Mouse (Mus musculus) hindbrain, embryonic 15.5 days (tissue): Measurements from ENCODE around the gene Igdcc3. TPM values are rescaled to one million over a fixed set of nuclear protein-coding genes. Genes with fewer than 3 reads are reported as not detected.
A peak's percentile ranks its signal among the peaks of the same experiment; 100 is the strongest.

Source experiments
- ATAC-seq: fragments of 200-750 bp; cut with Nextera tagmentation; 2 replicates; pipeline ENCODE4 v1.8.0; 2017; ENCODE audit warnings: low read depth, moderate number of reproducible peaks, moderate TSS enrichment; ENCODE audit not compliant: low FRiP score
- H3K27ac ChIP-seq: fragments of 300-500 bp; sonication (generic); replicated peaks from 2 replicates; pipeline ENCODE4 v1.5.1; 2015; ENCODE audit warnings: mild to moderate bottlenecking, inconsistent platforms
- H3K27me3 ChIP-seq: fragments of 300-500 bp; sonication (generic); 2 replicates; pipeline ENCODE4 v1.6.1; 2015; ENCODE audit warnings: control low read depth, inconsistent platforms
- H3K36me3 ChIP-seq: fragments of 300-500 bp; sonication (generic); 2 replicates; pipeline ENCODE4 v1.6.1; 2015; ENCODE audit warnings: control low read depth, inconsistent platforms
- H3K4me1 ChIP-seq: fragments of 300-500 bp; sonication (generic); replicated peaks from 2 replicates; pipeline ENCODE4 v1.6.1; 2015; ENCODE audit warnings: control low read depth, inconsistent platforms
- H3K4me2 ChIP-seq: fragments of 300-500 bp; sonication (generic); 2 replicates; pipeline ENCODE4 v1.6.1; 2015; ENCODE audit warnings: moderate library complexity, mild to moderate bottlenecking, inconsistent platforms
- H3K4me3 ChIP-seq: fragments of 300-500 bp; sonication (generic); 2 replicates; pipeline ENCODE4 v1.5.1; 2015; ENCODE audit warnings: mild to moderate bottlenecking, inconsistent platforms
- H3K9ac ChIP-seq: fragments of 300-500 bp; sonication (generic); 2 replicates; pipeline ENCODE4 v1.6.1; 2015; ENCODE audit warnings: inconsistent platforms
- H3K9me3 ChIP-seq: fragments of 300-500 bp; sonication (generic); 2 replicates; pipeline ENCODE4 v1.6.1; 2016; ENCODE audit warnings: control low read depth, inconsistent platforms
- WGBS: fragments of 180-500 bp; shearing (Covaris S2); methylation state at CpG from one replicate; pipeline ENCODE4 v1.1.7; 2015; 5-methylcytosine and 5-hydroxymethylcytosine counted together
- polyA plus RNA-seq: library from polyadenylated mRNA; unstranded; fragments of >200 nt; fragmentation: Nextera tagmentation; extraction: Ambion mirVana; gene quantifications from 2 replicates; pipeline ENCODE4 v1.2.1, GENCODE M21; 2015

Igdcc3 gene
- polyA plus RNA-seq, 1 experiment from 2014 or later: 9.9 TPM

GRCm38 (mm10) chr9:65115891-65116290, 25.1 kb upstream of the Igdcc3 start:
- Histone ChIP-seq H3K36me3 (peaks cover 25% of the 10 kb centered on the region), H3K9ac (no peak overlapping the region), H3K27me3 (no peaks in the 10 kb centered on the region), H3K27ac (no peak overlapping the region), H3K9me3 (no peaks in the 10 kb centered on the region), H3K4me1 (no peaks in the 10 kb centered on the region), H3K4me2 (no peak overlapping the region), H3K4me3 (no peak overlapping the region)
- WGBS: 57% methylated on average over 2 of the region's 2 CpGs
- ATAC-seq: no peak

GRCm38 (mm10) chr9:65117516-65117915, 23.5 kb upstream of the Igdcc3 start:
- no peak overlapping the region for H3K27ac ChIP-seq
- no peak overlapping the region for H3K4me3 ChIP-seq
- no peaks in the 10 kb centered on the region for H3K4me1 ChIP-seq
- no peaks in the 10 kb centered on the region for H3K27me3 ChIP-seq
- no peak for ATAC-seq
- no peaks in the 10 kb centered on the region for H3K9me3 ChIP-seq
- H3K36me3 ChIP-seq: peaks cover 25% of the 10 kb centered on the region
- WGBS: 69% methylated on average over 2 of the region's 2 CpGs
- H3K4me2 ChIP-seq: no peak overlapping the region
- H3K9ac ChIP-seq: no peak overlapping the region

DNA sequence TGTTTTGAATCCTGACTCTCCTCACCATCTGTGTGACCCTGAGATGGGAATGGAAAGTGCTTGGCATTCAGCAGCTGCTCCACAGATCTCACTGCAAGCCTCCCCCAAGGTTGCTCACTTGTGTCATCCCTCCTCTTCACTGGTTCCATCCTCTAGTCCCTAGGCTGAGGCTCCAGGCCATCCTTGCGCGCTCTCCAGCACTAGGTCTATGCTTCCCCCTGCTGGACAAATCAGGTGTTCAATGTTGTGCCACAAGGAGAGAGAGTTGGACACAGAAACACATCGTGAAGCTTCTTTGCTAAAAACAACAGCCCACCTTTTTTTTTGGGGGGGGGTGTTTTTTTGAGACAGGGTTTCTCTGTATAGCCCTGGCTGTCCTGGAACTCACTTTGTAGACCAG, 20.1 kb upstream of the Igdcc3 start:
- no peak overlapping the region for H3K4me3 ChIP-seq
- peak; percentile 61; the same call in 1 of the 2 replicates for ATAC-seq
- H3K9me3 ChIP-seq: no peaks in the 10 kb centered on the region

GRCm38 (mm10) chr9:65122545-65122944, 18.4 kb upstream of the Igdcc3 start:
- WGBS: 20% methylated on average over 18 of the region's 18 CpGs
- Histone ChIP-seq H3K4me3 (no peak overlapping the region), H3K9ac (no peak overlapping the region)

More for the DNA sequence above, 20.1 kb upstream of the Igdcc3 start:
- Histone ChIP-seq H3K9ac (no peak overlapping the region), H3K27me3 (no peaks in the 10 kb centered on the region), H3K4me1 (peaks cover 9% of the 10 kb centered on the region), H3K27ac (no peak overlapping the region), H3K36me3 (peaks cover 10% of the 10 kb centered on the region), H3K4me2 (no peak overlapping the region)
- WGBS: 10% methylated on average over 3 of the region's 3 CpGs

DNA sequence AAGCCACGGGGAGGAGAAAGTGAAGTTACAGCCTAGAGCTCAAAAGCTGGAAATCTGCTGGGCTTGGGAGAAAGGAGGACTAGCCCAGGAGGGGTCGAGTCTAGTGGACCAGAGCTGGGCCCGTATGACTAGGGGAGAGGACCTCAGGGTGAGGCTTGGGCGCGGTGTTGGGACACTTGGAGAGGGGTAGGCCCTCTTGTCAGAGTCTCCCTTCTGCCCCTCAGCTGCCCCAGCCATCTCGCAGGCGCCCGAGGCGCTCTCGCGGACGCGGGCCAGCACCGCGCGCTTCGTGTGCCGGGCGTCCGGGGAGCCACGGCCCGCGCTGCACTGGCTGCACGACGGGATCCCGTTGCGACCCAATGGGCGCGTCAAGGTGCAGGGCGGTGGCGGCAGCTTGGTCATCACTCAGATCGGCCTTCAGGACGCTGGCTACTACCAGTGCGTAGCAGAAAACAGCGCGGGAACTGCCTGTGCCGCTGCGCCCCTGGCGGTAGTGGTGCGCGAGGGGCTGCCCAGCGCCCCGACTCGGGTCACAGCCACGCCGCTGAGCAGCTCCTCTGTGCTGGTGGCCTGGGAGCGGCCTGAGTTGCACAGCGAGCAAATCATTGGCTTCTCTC, 17.3 kb upstream of the Igdcc3 start:
- ATAC-seq: no peak
- Histone ChIP-seq H3K27ac (no peak overlapping the region), H3K9ac (no peak overlapping the region), H3K27me3 (no peaks in the 10 kb centered on the region), H3K9me3 (no peaks in the 10 kb centered on the region), H3K4me1 (peaks cover 9% of the 10 kb centered on the region), H3K36me3 (0 out of 2 replicates have a peak, but pooled peaks cover 4% of the 10 kb centered on the region), H3K4me3 (peak overlapping the region; percentile 34), H3K4me2 (peak overlapping the region; percentile 66)
- WGBS: 4% methylated on average over 48 of the region's 48 CpGs

More at GRCm38 (mm10) chr9:65122545-65122944, 18.4 kb upstream of the Igdcc3 start:
- Histone ChIP-seq H3K36me3 (0 out of 2 replicates have a peak, but pooled peaks cover 12% of the 10 kb centered on the region), H3K27me3 (no peaks in the 10 kb centered on the region), H3K9me3 (no peaks in the 10 kb centered on the region), H3K4me2 (peak overlapping the region; percentile 25), H3K27ac (no peak overlapping the region), H3K4me1 (peaks cover 9% of the 10 kb centered on the region)
- no peak for ATAC-seq

GRCm38 (mm10) chr9:65128123-65128815, 12.7 kb upstream of the Igdcc3 start:
- no peak for ATAC-seq
- H3K4me3 ChIP-seq: no peak overlapping the region
- WGBS: 15% methylated on average over 25 of the region's 25 CpGs
- no peaks in the 10 kb centered on the region for H3K27me3 ChIP-seq
- H3K27ac ChIP-seq: no peak overlapping the region
- H3K4me1 ChIP-seq: peaks cover 9% of the 10 kb centered on the region
- no peak overlapping the region for H3K9ac ChIP-seq
- 0 out of 2 replicates have a peak overlapping the region, but pooled peaks have one; percentile 14 for H3K4me2 ChIP-seq
- H3K9me3 ChIP-seq: no peaks in the 10 kb centered on the region
- peaks cover 11% of the 10 kb centered on the region; the same call in 1 of the 2 replicates for H3K36me3 ChIP-seq

DNA sequence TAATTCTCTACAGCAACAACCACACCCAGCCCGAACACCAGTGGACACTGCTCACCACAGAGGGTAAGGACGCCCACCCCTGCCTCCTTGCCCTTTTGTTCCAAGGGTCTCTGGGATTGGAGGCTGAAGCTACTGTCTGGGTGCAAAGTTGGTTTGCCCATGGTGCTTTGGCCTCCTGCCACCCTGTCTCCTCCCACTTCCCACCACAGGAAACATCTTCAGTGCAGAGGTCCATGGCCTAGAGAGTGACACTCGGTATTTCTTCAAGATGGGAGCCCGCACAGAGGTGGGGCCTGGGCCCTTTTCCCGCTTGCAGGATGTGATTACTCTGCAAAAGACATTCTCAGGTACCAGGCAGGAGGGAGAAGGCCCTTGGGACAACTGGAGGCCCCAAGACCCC, 9.3 kb upstream of the Igdcc3 start:
- H3K36me3 ChIP-seq: peaks cover 11% of the 10 kb centered on the region; the same call in 1 of the 2 replicates
- no peak for ATAC-seq
- H3K4me1 ChIP-seq: no peaks in the 10 kb centered on the region
- no peak overlapping the region for H3K9ac ChIP-seq
- H3K9me3 ChIP-seq: no peaks in the 10 kb centered on the region
- H3K4me2 ChIP-seq: no peak overlapping the region
- H3K27me3 ChIP-seq: no peaks in the 10 kb centered on the region
- WGBS: 88% methylated on average over 5 of the region's 5 CpGs
- H3K4me3 ChIP-seq: no peak overlapping the region
- H3K27ac ChIP-seq: no peak overlapping the region

- no peak overlapping the region for H3K9ac ChIP-seq
- H3K27ac ChIP-seq: no peak overlapping the region
- peak; percentile 60 for ATAC-seq
- WGBS: 4% methylated on average over 8 of the region's 10 CpGs
- H3K4me1 ChIP-seq: no peaks in the 10 kb centered on the region
- no peak overlapping the region for H3K4me2 ChIP-seq
- H3K36me3 ChIP-seq: peaks cover 7% of the 10 kb centered on the region; the same call in 1 of the 2 replicates
- no peaks in the 10 kb centered on the region for H3K9me3 ChIP-seq
- H3K27me3 ChIP-seq: no peaks in the 10 kb centered on the region
- no peak overlapping the region for H3K4me3 ChIP-seq
Observed at GRCm38 (mm10) chr9:65133739-65134138, 7.2 kb upstream of the Igdcc3 start.

GRCm38 (mm10) chr9:65135126-65135525, 5.9 kb upstream of the Igdcc3 start:
- Histone ChIP-seq H3K4me3 (no peak overlapping the region), H3K4me2 (no peak overlapping the region), H3K4me1 (peaks cover under 1% of the 10 kb centered on the region; the same call in 1 of the 2 replicates), H3K9ac (no peak overlapping the region), H3K27ac (no peak overlapping the region), H3K36me3 (no peaks in the 10 kb centered on the region), H3K27me3 (no peaks in the 10 kb centered on the region), H3K9me3 (no peaks in the 10 kb centered on the region)
- WGBS: 69% methylated on average over 4 of the region's 4 CpGs
- ATAC-seq: no peak

DNA sequence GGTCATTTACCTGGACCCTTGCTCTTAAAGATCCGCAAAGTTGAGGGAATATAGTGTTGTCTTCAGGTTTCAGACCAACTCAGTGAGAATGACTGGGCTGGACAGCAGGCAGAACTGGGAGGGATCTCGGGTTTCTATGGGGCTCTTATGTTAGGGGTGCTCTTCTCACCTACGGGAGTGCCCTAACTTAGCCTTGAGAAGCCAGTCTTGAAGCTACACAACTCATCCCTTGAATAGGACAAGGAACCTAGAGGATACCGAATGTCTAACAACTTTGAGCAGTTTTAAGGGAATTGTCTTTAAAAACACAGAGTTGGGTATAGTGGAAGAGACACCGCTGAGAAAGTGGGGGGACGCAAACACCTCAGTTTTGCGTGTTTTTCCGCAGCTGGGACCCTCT, 498 bp upstream of the Igdcc3 start:
- Histone ChIP-seq H3K4me3 (peak overlapping the region; percentile 91), H3K9ac (peak overlapping the region; percentile 89), H3K4me1 (peaks cover 34% of the 10 kb centered on the region), H3K4me2 (peak overlapping the region; percentile 85), H3K27ac (peak overlapping the region; percentile 93), H3K9me3 (no peaks in the 10 kb centered on the region), H3K36me3 (no peaks in the 10 kb centered on the region), H3K27me3 (no peaks in the 10 kb centered on the region)
- WGBS: 3% methylated on average over 8 of the region's 8 CpGs
- ATAC-seq: no peak

GRCm38 (mm10) chr9:65141306-65141975, 452 bp downstream of the Igdcc3 start:
- Histone ChIP-seq H3K4me3 (peak overlapping the region; percentile 91), H3K9ac (peak overlapping the region; percentile 89), H3K36me3 (0 out of 2 replicates have a peak, but pooled peaks cover 6% of the 10 kb centered on the region), H3K4me2 (peak overlapping the region; percentile 85), H3K27me3 (no peaks in the 10 kb centered on the region), H3K4me1 (peaks cover 42% of the 10 kb centered on the region), H3K9me3 (no peaks in the 10 kb centered on the region), H3K27ac (peak overlapping the region; percentile 93)
- peak; percentile 65 for ATAC-seq
- WGBS: under 1% methylated on average over 72 of the region's 73 CpGs

DNA sequence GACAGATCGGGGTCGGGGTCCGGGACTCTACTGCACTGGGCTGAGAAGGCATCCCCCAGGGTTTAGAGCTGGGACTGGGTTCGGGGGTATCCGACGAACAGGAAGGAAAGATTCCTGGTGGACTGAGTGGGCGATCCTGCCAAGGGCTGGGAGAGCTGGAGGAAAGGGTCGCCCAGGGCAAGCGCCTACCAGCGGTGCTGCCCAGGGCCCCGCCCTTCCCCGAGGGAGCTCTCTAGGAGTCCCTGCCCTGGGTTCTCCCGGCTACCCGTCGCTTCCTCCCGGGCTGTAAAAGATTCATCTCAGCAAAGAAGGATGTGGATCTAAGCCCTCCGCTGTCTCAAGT, 958 bp downstream of the Igdcc3 start:
- Histone ChIP-seq H3K9me3 (no peaks in the 10 kb centered on the region), H3K9ac (peak overlapping the region; percentile 89), H3K27ac (peak overlapping the region; percentile 93), H3K27me3 (no peaks in the 10 kb centered on the region), H3K36me3 (peaks cover 8% of the 10 kb centered on the region; the same call in 1 of the 2 replicates), H3K4me3 (peak overlapping the region; percentile 91), H3K4me1 (peaks cover 42% of the 10 kb centered on the region), H3K4me2 (peak overlapping the region; percentile 85)
- ATAC-seq: peak; percentile 59
- 0% methylated on average over 17 of the region's 17 CpGs for WGBS
